Mouse (Mus musculus) heart, embryonic 15.5 days (tissue): ENCODE results near the gene Ttc30a2. TPM values are rescaled to one million over a fixed set of nuclear protein-coding genes. Genes with fewer than 3 reads are reported as not detected.
"Not testable (repeated sequence)": the region's sequence is repeated elsewhere in the genome, so short reads cannot be mapped to it uniquely, and the experiment has no call there.

ENCODE experiments used
- ATAC-seq: fragments of 200-750 bp; cut with Nextera tagmentation; replicated peaks from 2 replicates; pipeline ENCODE4 v1.8.0; 2017; ENCODE audit warnings: low read depth, moderate TSS enrichment; ENCODE audit not compliant: insufficient number of reproducible peaks, insufficient read depth, low FRiP score
- H3K27ac ChIP-seq: fragments of 300-500 bp; sonication (generic); 2 replicates; pipeline ENCODE4 v1.5.1; 2015; ENCODE audit warnings: mild to moderate bottlenecking, inconsistent platforms
- H3K27me3 ChIP-seq: fragments of 300-500 bp; sonication (generic); 2 replicates; pipeline ENCODE4 v1.6.1; 2015; ENCODE audit warnings: inconsistent platforms
- H3K36me3 ChIP-seq: fragments of 300-500 bp; sonication (generic); 2 replicates; pipeline ENCODE4 v1.6.1; 2015; ENCODE audit warnings: mild to moderate bottlenecking, inconsistent platforms
- H3K4me1 ChIP-seq: fragments of 300-500 bp; sonication (generic); replicated peaks from 2 replicates; pipeline ENCODE4 v1.6.1; 2015; ENCODE audit warnings: inconsistent platforms
- H3K4me2 ChIP-seq: fragments of 300-500 bp; sonication (generic); 2 replicates; pipeline ENCODE4 v1.6.1; 2015; ENCODE audit warnings: inconsistent platforms, mild to moderate bottlenecking, moderate library complexity
- H3K4me3 ChIP-seq: fragments of 300-500 bp; sonication (generic); 2 replicates; pipeline ENCODE4 v1.5.1; 2015; ENCODE audit warnings: mild to moderate bottlenecking, inconsistent platforms
- H3K9ac ChIP-seq: fragments of 300-500 bp; sonication (generic); 2 replicates; pipeline ENCODE4 v1.6.1; 2015; ENCODE audit warnings: mild to moderate bottlenecking, inconsistent platforms
- H3K9me3 ChIP-seq: fragments of 300-500 bp; sonication (generic); replicated peaks from 2 replicates; pipeline ENCODE4 v1.6.1; 2016; ENCODE audit warnings: inconsistent platforms
- WGBS: fragments of 180-500 bp; shearing (Covaris S2); methylation state at CpG from one replicate; pipeline ENCODE4 v1.1.7; 2015; ENCODE audit warnings: mixed read lengths; 5-methylcytosine and 5-hydroxymethylcytosine counted together
- polyA plus RNA-seq: library from polyadenylated mRNA; unstranded; fragments of >200 nt; fragmentation: Nextera tagmentation; extraction: Ambion mirVana; gene quantifications from 2 replicates; pipeline ENCODE4 v1.2.1, GENCODE M21; 2015

Ttc30a2 gene
- polyA plus RNA-seq, 1 experiment from 2014 or later, result 0.78 TPM

GRCm38 (mm10) chr2:75955709-75956108, 22.3 kb downstream of the Ttc30a2 start:
- H3K4me2 ChIP-seq, result no peak overlapping the region
- 40% methylated on average over 14 of the region's 14 CpGs for WGBS
- no peak for ATAC-seq

GRCm38 (mm10) chr2:75953320-75953719, 24.6 kb downstream of the Ttc30a2 start:
- Histone ChIP-seq H3K9ac (no peak overlapping the region), H3K4me1 (0 out of 2 replicates have a peak, but pooled peaks cover 4% of the 10 kb centered on the region), H3K9me3 (no peaks in the 10 kb centered on the region), H3K4me2 (no peak overlapping the region), H3K27ac (no peak overlapping the region), H3K36me3 (no peaks in the 10 kb centered on the region), H3K27me3 (no peaks in the 10 kb centered on the region), H3K4me3 (no peak overlapping the region)
- 86% methylated on average over 5 of the region's 5 CpGs for WGBS
- no peak for ATAC-seq

More at GRCm38 (mm10) chr2:75955709-75956108, 22.3 kb downstream of the Ttc30a2 start:
- H3K9me3 ChIP-seq, result no peaks in the 10 kb centered on the region
- H3K27ac ChIP-seq, result no peak overlapping the region
- H3K4me3 ChIP-seq, result no peak overlapping the region
- no peaks in the 10 kb centered on the region for H3K36me3 ChIP-seq
- no peak overlapping the region for H3K9ac ChIP-seq
- no peaks in the 10 kb centered on the region for H3K27me3 ChIP-seq
- H3K4me1 ChIP-seq, result peaks cover 21% of the 10 kb centered on the region

GRCm38 (mm10) chr2:75950685-75951084, 27.3 kb downstream of the Ttc30a2 start:
- Histone ChIP-seq H3K9me3 (no peaks in the 10 kb centered on the region), H3K4me3 (no peak overlapping the region), H3K36me3 (no peaks in the 10 kb centered on the region), H3K27me3 (no peaks in the 10 kb centered on the region), H3K4me1 (0 out of 2 replicates have a peak, but pooled peaks cover 4% of the 10 kb centered on the region), H3K27ac (no peak overlapping the region), H3K4me2 (no peak overlapping the region), H3K9ac (no peak overlapping the region)
- no peak for ATAC-seq
- 76% methylated on average over 8 of the region's 8 CpGs for WGBS

DNA sequence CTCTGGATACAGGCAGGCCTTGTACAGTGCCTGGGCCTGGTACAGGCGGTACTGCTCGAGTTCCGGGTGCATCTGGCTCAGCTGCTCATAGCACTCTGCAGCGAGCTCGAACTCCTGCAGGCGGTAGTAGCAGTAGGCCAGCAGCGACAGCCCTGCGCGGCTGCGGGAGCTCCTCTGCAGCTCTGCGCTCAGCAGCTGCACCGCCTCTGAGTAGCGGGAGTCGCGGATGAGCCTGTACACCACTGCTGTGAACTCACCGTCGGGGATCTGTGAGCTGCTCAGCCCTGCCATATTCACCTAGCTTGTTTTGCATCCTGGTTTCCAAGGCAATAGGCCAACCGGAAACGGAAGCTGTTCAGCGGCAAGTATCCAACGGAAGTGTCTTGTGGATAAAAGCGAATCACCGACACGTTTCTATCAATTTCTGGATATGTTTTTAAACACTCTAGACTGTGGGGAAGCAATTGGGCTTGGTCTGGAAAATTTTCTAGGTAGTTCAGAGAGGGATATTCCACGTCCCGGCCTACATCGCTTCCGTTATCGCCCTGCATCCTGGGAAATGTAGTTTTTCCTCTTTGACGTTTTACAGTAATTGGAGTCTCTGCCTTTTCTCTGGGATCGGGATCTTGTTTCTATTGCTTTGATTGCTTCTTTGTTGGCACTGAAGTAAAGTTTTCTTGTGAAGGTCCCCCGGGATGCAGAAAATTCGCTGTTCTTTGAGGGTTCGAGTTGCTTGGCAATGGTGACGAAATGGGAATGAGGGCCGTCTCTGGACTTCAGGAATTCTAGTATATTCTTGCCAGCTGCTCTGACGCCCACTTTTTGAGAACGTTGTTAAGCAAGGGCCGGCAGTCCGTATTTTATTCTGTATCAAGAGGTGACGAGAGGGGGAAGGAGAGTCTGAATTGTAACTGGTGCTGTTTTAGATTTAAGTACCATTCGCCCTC, 39.6 kb downstream of the Ttc30a2 start, which contains the start of gene Ttc30b:
Ttc30b (minus strand) TSS at position 469 of the 947 bp plus-strand sequence.
- Histone ChIP-seq H3K4me1 (peaks cover 8% of the 10 kb centered on the region), H3K27me3 (no peaks in the 10 kb centered on the region), H3K9me3 (no peaks in the 10 kb centered on the region), H3K4me3 (peak within 1 kb of the TSS; percentile 68), H3K4me2 (peak within 1 kb of the TSS; percentile 62), H3K36me3 (no peaks in the 10 kb centered on the region), H3K9ac (peak within 1 kb of the TSS; percentile 48), H3K27ac (peak within 1 kb of the TSS; percentile 82)
- peak; percentile 66 for ATAC-seq
- WGBS, result 4% methylated on average over 39 of the region's 42 CpGs

- Histone ChIP-seq H3K4me3 (peak overlapping the region; percentile 68), H3K27ac (0 out of 2 replicates have a peak overlapping the region, but pooled peaks have one; percentile 82), H3K9ac (peak overlapping the region; percentile 48), H3K4me2 (peak overlapping the region; percentile 62)
- H3K27me3 ChIP-seq, H3K36me3 ChIP-seq, H3K9me3 ChIP-seq, ATAC-seq, H3K4me1 ChIP-seq: not testable (repeated sequence)
- 62% methylated on average over 16 of the region's 17 CpGs for WGBS
These were observed 40.4 kb downstream of the Ttc30a2 start for GRCm38 (mm10) chr2:75937520-75938116.

- not testable (repeated sequence) for H3K4me2 ChIP-seq, H3K27me3 ChIP-seq, H3K4me3 ChIP-seq, H3K36me3 ChIP-seq, H3K4me1 ChIP-seq, H3K9ac ChIP-seq, H3K9me3 ChIP-seq, ATAC-seq, H3K27ac ChIP-seq
- 86% methylated on average over 2 of the region's 2 CpGs for WGBS
These were observed 41.3 kb downstream of the Ttc30a2 start for GRCm38 (mm10) chr2:75936685-75937084.

GRCm38 (mm10) chr2:75933541-75933940, 44.4 kb downstream of the Ttc30a2 start:
- H3K27me3 ChIP-seq, result no peaks in the 10 kb centered on the region
- 30% methylated on average over 7 of the region's 7 CpGs for WGBS
- H3K27ac ChIP-seq, result peak overlapping the region; percentile 71
- no peaks in the 10 kb centered on the region for H3K36me3 ChIP-seq
- no peaks in the 10 kb centered on the region for H3K9me3 ChIP-seq
- no peak overlapping the region for H3K4me3 ChIP-seq
- no peak for ATAC-seq
- H3K4me1 ChIP-seq, result peaks cover 10% of the 10 kb centered on the region
- no peak overlapping the region for H3K9ac ChIP-seq
- no peak overlapping the region for H3K4me2 ChIP-seq

GRCm38 (mm10) chr2:75930941-75931340, 47.0 kb downstream of the Ttc30a2 start:
- WGBS, result 80% methylated on average over 2 of the region's 2 CpGs
- Histone ChIP-seq H3K36me3 (no peaks in the 10 kb centered on the region), H3K4me3 (no peak overlapping the region), H3K4me2 (no peak overlapping the region), H3K4me1 (peaks cover 10% of the 10 kb centered on the region), H3K9ac (no peak overlapping the region), H3K9me3 (no peaks in the 10 kb centered on the region), H3K27ac (no peak overlapping the region), H3K27me3 (no peaks in the 10 kb centered on the region)
- no peak for ATAC-seq

DNA sequence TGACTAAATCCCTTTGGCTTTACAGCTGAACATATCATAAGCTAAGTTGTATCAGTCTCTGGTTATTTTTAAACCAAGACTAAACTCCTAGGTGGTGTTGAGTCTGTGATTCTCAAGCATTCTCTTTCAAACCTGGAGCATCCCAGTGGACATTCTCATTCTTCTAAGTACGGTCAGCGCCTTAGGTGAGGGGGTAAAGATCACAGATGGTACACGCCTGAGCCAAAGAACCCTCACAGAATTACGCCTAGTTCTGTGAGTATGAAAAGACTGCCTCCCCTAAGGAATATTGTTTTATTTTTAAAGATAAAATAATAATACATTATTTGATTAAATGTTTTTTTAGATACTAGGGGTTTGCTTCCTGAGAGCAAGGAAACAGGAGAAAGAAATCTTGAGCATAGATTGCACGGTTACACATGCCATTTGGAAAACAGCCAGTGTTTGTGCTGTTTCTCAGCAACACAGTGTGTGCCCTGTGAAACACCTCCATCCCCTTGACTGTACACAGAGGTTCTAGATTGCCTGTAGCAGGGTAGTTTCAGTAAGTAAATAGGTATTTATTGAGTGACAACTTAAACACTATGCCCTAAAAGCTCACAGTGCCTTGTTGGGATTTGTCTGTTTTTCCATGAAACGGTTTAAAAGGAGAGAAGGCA, 48.1 kb downstream of the Ttc30a2 start:
- WGBS, result 85% methylated on average over 6 of the region's 6 CpGs
- H3K9ac ChIP-seq, result no peak overlapping the region
- no peaks in the 10 kb centered on the region for H3K9me3 ChIP-seq
- ATAC-seq, result no peak
- H3K27me3 ChIP-seq, result no peaks in the 10 kb centered on the region
- peaks cover 10% of the 10 kb centered on the region for H3K4me1 ChIP-seq
- H3K4me3 ChIP-seq, result no peak overlapping the region
- no peak overlapping the region for H3K27ac ChIP-seq
- no peaks in the 10 kb centered on the region for H3K36me3 ChIP-seq
- H3K4me2 ChIP-seq, result no peak overlapping the region

DNA sequence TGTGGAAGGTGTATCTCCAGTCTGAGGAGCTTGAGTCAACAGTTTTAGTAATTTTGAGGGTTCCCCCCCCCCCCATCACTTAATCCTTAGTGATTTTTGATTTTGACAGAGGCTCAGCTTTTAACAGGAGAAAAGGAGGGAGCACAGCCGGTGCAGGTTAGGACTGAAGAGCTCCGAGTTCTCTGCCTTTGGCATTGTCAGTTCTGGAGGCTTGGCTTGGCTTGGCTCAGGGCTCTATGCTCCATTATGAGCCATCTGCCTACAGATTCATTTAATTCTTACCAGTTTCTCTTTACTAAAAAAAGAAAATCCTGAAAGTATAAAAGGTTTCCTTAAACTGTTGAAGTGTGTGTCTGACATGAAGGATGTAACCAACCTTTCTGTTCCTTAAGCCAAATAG, 48.8 kb downstream of the Ttc30a2 start:
- 95% methylated on average over 2 of the region's 2 CpGs for WGBS
- H3K27me3 ChIP-seq, result no peaks in the 10 kb centered on the region

DNA sequence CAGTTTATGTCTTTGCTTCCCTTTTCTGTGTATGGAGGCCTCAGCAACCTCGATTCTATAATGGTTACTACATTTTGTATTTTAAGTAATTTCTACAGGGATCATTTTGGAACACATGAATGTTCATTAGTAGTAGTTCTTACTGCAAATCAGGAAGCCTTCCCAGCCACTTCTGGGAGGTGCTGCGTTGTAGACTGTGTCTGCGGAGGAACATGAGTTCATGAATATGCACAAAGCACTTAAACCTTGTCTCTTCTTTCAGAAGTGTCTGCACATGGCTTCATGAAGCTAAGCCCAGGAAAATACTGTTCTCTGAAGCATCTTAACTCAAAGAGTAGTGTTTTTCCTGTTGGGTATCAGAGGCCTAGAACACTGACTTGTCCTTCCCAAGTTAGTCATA, 50.0 kb downstream of the Ttc30a2 start:
- Histone ChIP-seq H3K27me3 (no peaks in the 10 kb centered on the region), H3K9ac (no peak overlapping the region), H3K9me3 (no peaks in the 10 kb centered on the region), H3K36me3 (no peaks in the 10 kb centered on the region), H3K27ac (no peak overlapping the region), H3K4me1 (no peaks in the 10 kb centered on the region), H3K4me3 (no peak overlapping the region), H3K4me2 (no peak overlapping the region)
- WGBS, result 91% methylated on average over 3 of the region's 3 CpGs
- ATAC-seq, result no peak

More for the DNA sequence above, 48.8 kb downstream of the Ttc30a2 start:
- Histone ChIP-seq H3K4me2 (no peak overlapping the region), H3K9ac (no peak overlapping the region), H3K4me1 (peaks cover 9% of the 10 kb centered on the region), H3K4me3 (no peak overlapping the region), H3K36me3 (no peaks in the 10 kb centered on the region), H3K27ac (no peak overlapping the region), H3K9me3 (no peaks in the 10 kb centered on the region)
- no peak for ATAC-seq
